Mouse (Mus musculus): ENCODE data around the gene Shisa5. TPM values are rescaled to one million over a fixed set of nuclear protein-coding genes. Genes with fewer than 3 reads are reported as not detected.

Gene Shisa5
- polyA plus RNA-seq, 1 experiment from 2014 or later = 64.9 TPM

GRCm38 (mm10) chr9:109073661-109074573, 35.6 kb downstream of the Shisa5 start, which contains the start of gene Atrip:
Gene Atrip, minus strand, starts transcription at chr9:109074124.
- Histone ChIP-seq H3K9me3 (replicated peaks) (no peaks in the 10 kb centered on the region), H3K27me3 (no peaks in the 10 kb centered on the region), H3K27ac (peak within 1 kb of the TSS; percentile 69), H3K36me3 (peaks cover 37% of the 10 kb centered on the region), H3K4me2 (peak within 1 kb of the TSS; percentile 91), H3K9ac (peak within 1 kb of the TSS; percentile 84), H3K4me3 (peak within 1 kb of the TSS; percentile 74), H3K4me1 (replicated peaks) (peaks cover 17% of the 10 kb centered on the region)
- peak; percentile 96 for ATAC-seq (replicated peaks; ENCODE audit: insufficient number of reproducible peaks, insufficient read depth, low FRiP score, low read depth)
- WGBS = under 1% methylated on average over 57 of the region's 57 CpGs

- Histone ChIP-seq H3K9ac (no peak overlapping the region), H3K9me3 (replicated peaks) (no peaks in the 10 kb centered on the region), H3K36me3 (peaks cover 17% of the 10 kb centered on the region), H3K4me3 (no peak overlapping the region), H3K4me1 (replicated peaks) (peaks cover 17% of the 10 kb centered on the region), H3K27me3 (no peaks in the 10 kb centered on the region), H3K27ac (no peak overlapping the region), H3K4me2 (no peak overlapping the region)
- ATAC-seq (replicated peaks; ENCODE audit: insufficient number of reproducible peaks, insufficient read depth, low FRiP score, low read depth) = no peak
- 83% methylated on average over 3 of the region's 3 CpGs for WGBS
Measured at GRCm38 (mm10) chr9:109080516-109080915, 42.2 kb downstream of the Shisa5 start.

- peak overlapping the region; percentile 94 for H3K4me3 ChIP-seq
- H3K9ac ChIP-seq = peak overlapping the region; percentile 87
- H3K27ac ChIP-seq = peak overlapping the region; percentile 83
- no peaks in the 10 kb centered on the region for H3K9me3 ChIP-seq (replicated peaks)
- ATAC-seq (replicated peaks; ENCODE audit: insufficient number of reproducible peaks, insufficient read depth, low FRiP score, low read depth) = no peak
- peaks cover 17% of the 10 kb centered on the region for H3K36me3 ChIP-seq
- 4% methylated on average over 11 of the region's 11 CpGs for WGBS
- H3K4me1 ChIP-seq (replicated peaks) = peaks cover 17% of the 10 kb centered on the region
- no peaks in the 10 kb centered on the region for H3K27me3 ChIP-seq
- peak overlapping the region; percentile 75 for H3K4me2 ChIP-seq
Measured at GRCm38 (mm10) chr9:109081749-109082123, 43.4 kb downstream of the Shisa5 start.

- ATAC-seq (replicated peaks; ENCODE audit: insufficient number of reproducible peaks, insufficient read depth, low FRiP score, low read depth) = peak; percentile 95
- Histone ChIP-seq H3K27me3 (no peaks in the 10 kb centered on the region), H3K9ac (peak within 1 kb of the TSS; percentile 87), H3K9me3 (replicated peaks) (no peaks in the 10 kb centered on the region), H3K4me1 (replicated peaks) (peaks cover 18% of the 10 kb centered on the region), H3K4me2 (peak within 1 kb of the TSS; percentile 75), H3K36me3 (peaks cover 17% of the 10 kb centered on the region), H3K27ac (peak within 1 kb of the TSS; percentile 83), H3K4me3 (peak within 1 kb of the TSS; percentile 94)
- under 1% methylated on average over 37 of the region's 37 CpGs for WGBS
Measured at GRCm38 (mm10) chr9:109082124-109082800, 43.9 kb downstream of the Shisa5 start, which contains the start of the genes Ccdc51 and Tma7. Gene Ccdc51, plus strand, starts transcription at chr9:109082493. Gene Tma7, minus strand, starts transcription at chr9:109082587.

GRCm38 (mm10) chr9:109084922-109085321, 46.6 kb downstream of the Shisa5 start:
- ATAC-seq (replicated peaks; ENCODE audit: insufficient number of reproducible peaks, insufficient read depth, low FRiP score, low read depth) = no peak
- no peak overlapping the region for H3K27ac ChIP-seq
- no peaks in the 10 kb centered on the region for H3K9me3 ChIP-seq (replicated peaks)
- WGBS = 16% methylated on average over 2 of the region's 2 CpGs
- H3K9ac ChIP-seq = no peak overlapping the region
- H3K4me2 ChIP-seq = no peak overlapping the region
- H3K27me3 ChIP-seq = no peaks in the 10 kb centered on the region
- peaks cover 27% of the 10 kb centered on the region for H3K4me1 ChIP-seq (replicated peaks)
- H3K36me3 ChIP-seq = peaks cover 5% of the 10 kb centered on the region; the same call in 1 of the 2 replicates
- H3K4me3 ChIP-seq = no peak overlapping the region

- Histone ChIP-seq H3K9ac (no peak overlapping the region), H3K36me3 (peaks cover 14% of the 10 kb centered on the region), H3K27me3 (no peaks in the 10 kb centered on the region), H3K4me1 (replicated peaks) (peaks cover 15% of the 10 kb centered on the region), H3K9me3 (replicated peaks) (no peaks in the 10 kb centered on the region), H3K4me2 (no peak overlapping the region), H3K27ac (no peak overlapping the region), H3K4me3 (no peak overlapping the region)
- WGBS = 19% methylated on average over 5 of the region's 5 CpGs
- ATAC-seq (replicated peaks; ENCODE audit: insufficient number of reproducible peaks, insufficient read depth, low FRiP score, low read depth) = no peak
Measured at GRCm38 (mm10) chr9:109087987-109088386, 49.6 kb downstream of the Shisa5 start.

GRCm38 (mm10) chr9:109090446-109090845, 52.1 kb downstream of the Shisa5 start:
- no peaks in the 10 kb centered on the region for H3K27me3 ChIP-seq
- 69% methylated on average over 15 of the region's 15 CpGs for WGBS
- ATAC-seq (replicated peaks; ENCODE audit: insufficient number of reproducible peaks, insufficient read depth, low FRiP score, low read depth) = no peak
- no peak overlapping the region for H3K4me2 ChIP-seq
- H3K27ac ChIP-seq = no peak overlapping the region
- H3K36me3 ChIP-seq = peaks cover 14% of the 10 kb centered on the region
- no peak overlapping the region for H3K4me3 ChIP-seq
- H3K9ac ChIP-seq = no peak overlapping the region
- H3K9me3 ChIP-seq (replicated peaks) = no peaks in the 10 kb centered on the region
- peaks cover 26% of the 10 kb centered on the region for H3K4me1 ChIP-seq (replicated peaks)

GRCm38 (mm10) chr9:109091802-109092201, 53.4 kb downstream of the Shisa5 start:
- WGBS = 86% methylated on average over 8 of the region's 8 CpGs
- no peak for ATAC-seq (replicated peaks; ENCODE audit: insufficient number of reproducible peaks, insufficient read depth, low FRiP score, low read depth)
- H3K9me3 ChIP-seq (replicated peaks) = no peaks in the 10 kb centered on the region
- no peak overlapping the region for H3K4me3 ChIP-seq
- no peak overlapping the region for H3K27ac ChIP-seq
- no peaks in the 10 kb centered on the region for H3K27me3 ChIP-seq
- no peak overlapping the region for H3K4me2 ChIP-seq
- H3K4me1 ChIP-seq (replicated peaks) = peaks cover 33% of the 10 kb centered on the region
- H3K9ac ChIP-seq = no peak overlapping the region
- H3K36me3 ChIP-seq = peaks cover 14% of the 10 kb centered on the region

- Histone ChIP-seq H3K9ac (no peak overlapping the region), H3K9me3 (replicated peaks) (no peaks in the 10 kb centered on the region), H3K4me2 (no peak overlapping the region), H3K36me3 (peaks cover 14% of the 10 kb centered on the region), H3K27ac (no peak overlapping the region), H3K4me3 (no peak overlapping the region), H3K27me3 (no peaks in the 10 kb centered on the region), H3K4me1 (replicated peaks) (peaks cover 37% of the 10 kb centered on the region)
- no peak for ATAC-seq (replicated peaks; ENCODE audit: insufficient number of reproducible peaks, insufficient read depth, low FRiP score, low read depth)
- WGBS = 67% methylated on average over 6 of the region's 6 CpGs
Measured at GRCm38 (mm10) chr9:109092799-109093198, 54.4 kb downstream of the Shisa5 start.

- Histone ChIP-seq H3K4me2 (peak overlapping the region; percentile 82), H3K27ac (peak overlapping the region; percentile 98), H3K4me3 (peak overlapping the region; percentile 76), H3K9me3 (replicated peaks) (no peaks in the 10 kb centered on the region), H3K4me1 (replicated peaks) (peaks cover 44% of the 10 kb centered on the region), H3K27me3 (no peaks in the 10 kb centered on the region), H3K9ac (peak overlapping the region; percentile 84; the same call in 1 of the 2 replicates), H3K36me3 (peaks cover 14% of the 10 kb centered on the region)
- WGBS = 18% methylated on average over 11 of the region's 11 CpGs
- no peak for ATAC-seq (replicated peaks; ENCODE audit: insufficient number of reproducible peaks, insufficient read depth, low FRiP score, low read depth)
Measured at GRCm38 (mm10) chr9:109093786-109094552, 55.6 kb downstream of the Shisa5 start.
